Mouse (Mus musculus) brain, embryonic 14.5 days (tissue): ENCODE data around the gene Vps37b.
"Not testable (repeated sequence)": the region's sequence is repeated elsewhere in the genome, so short reads cannot be mapped to it uniquely, and the experiment has no call there.

Experiments used
- CTCF ChIP-seq: fragments of 200-500 bp; IDR thresholded peaks from 2 replicates; pipeline ENCODE4 v1.5.1; 2012; ENCODE audit warnings: inconsistent platforms, mild to moderate bottlenecking, moderate library complexity, borderline replicate concordance; ENCODE audit not compliant: insufficient read depth, insufficient read length; ENCODE audit errors: extremely low read depth
- POLR2A ChIP-seq: fragments of 200-500 bp; IDR thresholded peaks from 2 replicates; pipeline ENCODE4 v1.6.1; 2012; ENCODE audit warnings: mild to moderate bottlenecking, inconsistent platforms, borderline replicate concordance; ENCODE audit not compliant: poor library complexity, insufficient read depth, insufficient read length, severe bottlenecking; ENCODE audit errors: extremely low read depth

DNA sequence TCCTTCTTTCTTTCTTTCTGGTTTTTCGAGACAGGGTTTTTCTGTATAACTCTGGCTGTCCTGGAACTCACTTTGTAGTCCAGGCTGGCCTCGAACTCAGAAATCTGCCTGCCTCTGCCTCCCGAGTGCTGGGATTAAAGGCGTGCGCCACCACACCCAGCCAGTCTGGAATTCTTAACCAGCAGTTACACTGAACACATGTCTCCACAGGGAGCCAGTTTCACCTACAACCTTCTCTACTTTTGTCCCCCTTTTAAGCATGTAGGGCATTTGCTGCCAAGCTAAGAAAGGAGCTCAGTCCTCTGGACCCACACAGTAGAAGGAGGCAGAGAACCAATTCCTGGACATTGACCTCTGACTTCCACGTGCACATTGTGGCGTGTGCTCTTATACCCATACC is 20.6 kb upstream of the Vps37b start:
- not testable (repeated sequence) for TF ChIP-seq POLR2A, CTCF
